Mouse (Mus musculus) kidney, postnatal 0 days (tissue): ENCODE data around the gene Rbm12. TPM values are rescaled to one million over a fixed set of nuclear protein-coding genes. Genes with fewer than 3 reads are reported as not detected.
"Not testable (repeated sequence)": the region's sequence is repeated elsewhere in the genome, so short reads cannot be mapped to it uniquely, and the experiment has no call there.

Experiments
- ATAC-seq: fragments of 200-750 bp; cut with Nextera tagmentation; replicated peaks from 2 replicates; pipeline ENCODE4 v1.8.0; 2017; ENCODE audit warnings: low read depth, moderate number of reproducible peaks, moderate TSS enrichment, moderate library complexity; ENCODE audit not compliant: low FRiP score
- DNase-seq: peaks from one replicate; pipeline ENCODE4 v3.0.0-alpha.2; 2016; ENCODE audit warnings: low spot score
- H3K27ac ChIP-seq: fragments of 300-500 bp; sonication (generic); 2 replicates; pipeline ENCODE4 v1.5.1; 2014; ENCODE audit warnings: mild to moderate bottlenecking
- H3K27me3 ChIP-seq: fragments of 300-500 bp; sonication (generic); 2 replicates; pipeline ENCODE4 v1.6.1; 2014; ENCODE audit warnings: low read length, mixed read lengths; ENCODE audit not compliant: insufficient read depth
- H3K36me3 ChIP-seq: fragments of 300-500 bp; sonication (generic); 2 replicates; pipeline ENCODE4 v1.6.1; 2014; ENCODE audit warnings: low read length, mixed read lengths; ENCODE audit not compliant: insufficient read depth
- H3K4me1 ChIP-seq: fragments of 300-500 bp; sonication (generic); replicated peaks from 2 replicates; pipeline ENCODE4 v1.6.1; 2014; ENCODE audit warnings: antibody characterized with exemption, low read length, mixed read lengths; ENCODE audit not compliant: insufficient read depth
- H3K4me2 ChIP-seq: fragments of 300-500 bp; sonication (generic); 2 replicates; pipeline ENCODE4 v1.6.1; 2014; ENCODE audit warnings: mild to moderate bottlenecking, low read length, moderate library complexity, mixed read lengths
- H3K4me3 ChIP-seq: fragments of 300-500 bp; sonication (generic); replicated peaks from 2 replicates; pipeline ENCODE4 v1.5.1; 2014; ENCODE audit warnings: low read depth, low read length
- H3K9ac ChIP-seq: fragments of 300-500 bp; sonication (generic); 2 replicates; pipeline ENCODE4 v1.6.1; 2014; ENCODE audit warnings: low read depth, low read length
- H3K9me3 ChIP-seq: fragments of 300-500 bp; sonication (generic); replicated peaks from 2 replicates; pipeline ENCODE4 v1.6.1; 2016; ENCODE audit warnings: low read length, inconsistent platforms, mixed read lengths
- CTCF ChIP-seq: IDR thresholded peaks from 2 replicates; pipeline ENCODE4 v1.5.1; 2016; ENCODE audit warnings: antibody characterized with exemption, low read depth, mild to moderate bottlenecking, moderate library complexity
- WGBS: fragments of 180-500 bp; shearing (Covaris S2); extraction: QIAGEN DNeasy Blood & Tissue Kit; methylation state at CpG from one replicate; pipeline ENCODE4 v1.1.7; 2014; 5-methylcytosine and 5-hydroxymethylcytosine counted together
- polyA plus RNA-seq: library from polyadenylated mRNA; unstranded; fragments of >200 nt; fragmentation: Nextera tagmentation; extraction: Ambion mirVana; gene quantifications from 2 replicates; pipeline ENCODE4 v1.2.1, GENCODE M21; 2015

Gene Rbm12
- polyA plus RNA-seq, 1 experiment from 2014 or later, result 17.6 TPM

DNA sequence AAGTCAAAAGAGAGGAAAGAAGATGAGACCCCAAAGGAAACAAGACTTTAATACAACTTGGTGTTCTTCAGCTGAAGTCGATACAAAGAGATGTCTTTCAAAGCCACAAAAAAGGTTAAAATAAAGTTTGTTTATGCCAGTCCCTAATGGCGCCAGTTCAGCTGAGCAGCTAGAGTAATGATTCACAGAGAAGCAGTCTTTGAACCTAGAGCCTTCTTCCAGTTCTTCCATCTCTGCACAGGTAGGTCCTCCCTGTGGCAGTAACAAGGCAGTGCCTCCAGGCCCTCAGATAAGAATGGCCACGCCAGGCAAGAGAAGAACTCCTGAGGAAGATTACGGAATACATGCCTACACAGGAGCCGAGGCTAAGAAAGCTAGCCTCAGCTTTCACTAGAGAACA, 12.0 kb upstream of the Rbm12 start:
- no peak for TF ChIP-seq CTCF
- ATAC-seq (no peak; the same call in 1 of the 2 replicates), DNase-seq (no peak)
- Histone ChIP-seq H3K27ac (no peak overlapping the region), H3K36me3 (0 out of 2 replicates have a peak, but pooled peaks cover 6% of the 10 kb centered on the region), H3K27me3 (no peaks in the 10 kb centered on the region), H3K4me1 (no peaks in the 10 kb centered on the region), H3K4me2 (no peak overlapping the region), H3K4me3 (no peak overlapping the region), H3K9ac (no peak overlapping the region), H3K9me3 (no peaks in the 10 kb centered on the region)
- WGBS, result 89% methylated on average over 5 of the region's 5 CpGs

DNA sequence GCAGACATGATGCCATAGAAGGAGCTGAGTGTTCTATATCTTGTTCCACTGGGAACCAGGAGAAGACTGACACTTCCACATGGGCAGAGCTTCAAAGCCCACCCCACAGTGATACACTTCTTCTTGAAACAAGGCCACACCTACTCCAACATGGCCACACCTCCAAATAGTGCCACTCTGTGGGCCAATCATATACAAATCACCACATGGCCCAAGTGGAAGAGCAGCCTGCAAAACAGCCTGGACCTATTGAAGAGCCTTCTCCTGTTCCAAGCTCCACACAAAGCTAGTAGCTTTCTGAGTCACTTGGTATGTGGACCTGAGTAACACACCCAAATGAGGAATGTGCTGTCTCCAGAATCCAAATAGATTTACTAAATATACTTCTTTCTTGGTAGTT, 7.8 kb upstream of the Rbm12 start:
- ATAC-seq (no peak), DNase-seq (no peak)
- H3K27me3 ChIP-seq, result no peaks in the 10 kb centered on the region
- no peak overlapping the region for H3K4me3 ChIP-seq
- H3K9ac ChIP-seq, result no peak overlapping the region
- no peaks in the 10 kb centered on the region for H3K9me3 ChIP-seq
- TF ChIP-seq CTCF, result no peak
- 0 out of 2 replicates have a peak, but pooled peaks cover 6% of the 10 kb centered on the region for H3K36me3 ChIP-seq
- no peaks in the 10 kb centered on the region for H3K4me1 ChIP-seq
- no peak overlapping the region for H3K27ac ChIP-seq
- no peak overlapping the region for H3K4me2 ChIP-seq

DNA sequence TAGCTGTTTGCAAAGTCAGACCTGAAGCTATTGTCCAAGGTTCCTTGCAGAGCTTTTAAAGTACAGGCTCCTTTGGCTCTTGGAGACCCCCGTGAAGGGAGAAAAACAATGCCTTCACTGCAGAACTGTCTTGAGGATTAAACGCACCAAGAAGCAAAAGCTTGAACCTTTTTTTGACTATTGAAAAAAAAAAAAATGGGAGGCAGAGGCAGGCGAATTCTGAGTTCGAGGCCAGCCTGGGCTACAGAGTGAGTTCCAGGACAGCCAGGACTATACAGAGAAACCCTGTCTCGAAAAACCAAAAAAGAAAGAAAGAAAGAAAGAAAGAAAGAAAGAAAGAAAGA, 274 bp upstream of the Rbm12 start:
- not testable (repeated sequence) for H3K9me3 ChIP-seq, ATAC-seq, H3K36me3 ChIP-seq, DNase-seq, H3K4me1 ChIP-seq, H3K27me3 ChIP-seq
- peak overlapping the region; percentile 75 for H3K4me2 ChIP-seq
- H3K4me3 ChIP-seq, result peak overlapping the region; percentile 99
- 21% methylated on average over 5 of the region's 5 CpGs for WGBS
- peak overlapping the region; percentile 97 for H3K9ac ChIP-seq
- H3K27ac ChIP-seq, result peak overlapping the region; percentile 94

DNA sequence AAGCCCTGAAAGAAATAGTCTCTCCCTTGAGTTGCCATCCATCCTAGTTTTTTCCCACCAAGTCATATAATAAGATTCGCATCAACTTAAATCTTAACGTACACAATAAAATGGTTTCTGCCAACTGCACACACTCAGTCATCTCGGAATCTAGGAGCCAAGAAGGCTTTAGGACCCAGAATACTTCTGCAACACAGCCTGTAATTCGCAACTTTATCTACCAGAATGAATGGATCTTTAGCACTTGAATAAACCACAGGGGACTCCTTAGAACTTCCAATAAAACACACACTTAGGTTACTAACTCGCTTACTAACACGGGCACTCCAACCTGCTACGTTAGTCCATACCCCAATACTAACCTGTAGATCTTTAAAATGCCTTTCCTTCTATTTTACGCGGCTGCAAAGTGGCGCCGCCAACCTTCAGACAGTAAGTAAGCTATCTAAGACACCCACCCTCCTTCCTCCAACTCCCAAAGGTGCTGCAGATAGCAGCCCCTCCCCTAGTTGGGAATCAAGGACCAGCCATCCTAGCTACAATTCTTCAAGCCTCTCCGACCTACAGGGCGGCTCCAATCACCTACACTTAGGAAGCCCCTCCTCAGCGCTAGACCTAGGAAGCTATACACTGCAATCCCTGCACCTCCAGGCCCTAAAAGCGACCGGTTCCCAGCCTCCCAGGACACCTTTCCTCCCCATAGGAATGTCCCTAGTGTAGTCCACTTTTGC, 986 bp downstream of the Rbm12 start:
- peak overlapping the region; percentile 94 for H3K27ac ChIP-seq
- peak overlapping the region; percentile 75 for H3K4me2 ChIP-seq
- H3K36me3 ChIP-seq, result no peaks in the 10 kb centered on the region
- no peaks in the 10 kb centered on the region; the same call in 1 of the 2 replicates for H3K4me1 ChIP-seq
- under 1% methylated on average over 16 of the region's 16 CpGs for WGBS
- peak; percentile 71; the same call in 1 of the 2 replicates for ATAC-seq
- no peaks in the 10 kb centered on the region for H3K9me3 ChIP-seq
- H3K27me3 ChIP-seq, result no peaks in the 10 kb centered on the region
- TF ChIP-seq CTCF, result no peak
- H3K9ac ChIP-seq, result peak overlapping the region; percentile 97
- DNase-seq, result peak; percentile 73
- H3K4me3 ChIP-seq, result peak overlapping the region; percentile 99

DNA sequence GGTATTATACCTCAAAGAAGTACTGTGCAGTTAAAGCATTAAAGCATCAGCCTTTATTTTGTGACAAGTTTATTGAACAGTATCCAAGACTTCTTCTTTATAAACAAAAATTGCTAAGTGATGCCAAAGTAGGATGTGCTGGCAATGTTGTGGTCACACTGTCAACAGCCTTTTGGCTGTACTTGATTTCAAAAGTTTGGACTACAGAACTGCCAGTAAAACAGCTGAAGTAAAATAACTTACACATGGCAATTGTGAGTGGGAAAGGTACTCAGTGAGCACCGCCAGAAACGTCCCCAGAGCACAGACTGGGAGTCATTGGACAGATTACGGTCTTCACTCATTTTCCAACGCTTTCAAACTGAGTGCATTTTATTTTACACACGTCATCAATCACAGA, 19.9 kb downstream of the Rbm12 start:
- Histone ChIP-seq H3K27me3 (no peaks in the 10 kb centered on the region), H3K9ac (no peak overlapping the region), H3K27ac (no peak overlapping the region), H3K9me3 (no peaks in the 10 kb centered on the region), H3K4me2 (no peak overlapping the region), H3K4me3 (no peak overlapping the region), H3K4me1 (no peaks in the 10 kb centered on the region), H3K36me3 (peaks cover 17% of the 10 kb centered on the region)
- 77% methylated on average over 5 of the region's 5 CpGs for WGBS
- ATAC-seq (no peak), DNase-seq (no peak)
- no peak for TF ChIP-seq CTCF

DNA sequence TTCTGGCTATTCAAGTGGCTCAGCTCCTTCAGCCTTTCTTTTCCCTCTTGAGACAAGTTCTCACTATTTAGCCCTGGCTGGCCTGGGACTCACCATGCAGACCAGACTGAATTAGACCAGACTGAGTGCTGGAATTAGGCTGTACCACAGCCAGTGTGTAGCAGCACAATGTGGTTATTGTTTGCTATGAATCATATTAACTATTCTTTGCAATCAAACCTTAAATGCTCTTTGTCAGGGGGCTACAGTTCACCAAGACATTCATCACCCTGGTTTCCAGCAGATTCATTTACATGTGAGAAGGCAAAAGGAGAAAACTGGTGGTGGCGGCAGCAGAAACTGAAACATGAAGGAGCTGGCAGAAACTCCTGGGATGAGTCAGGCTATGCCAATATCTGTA, 22.0 kb downstream of the Rbm12 start:
- H3K9me3 ChIP-seq, result no peaks in the 10 kb centered on the region
- no peaks in the 10 kb centered on the region for H3K4me1 ChIP-seq
- no peak for ATAC-seq
- no peak overlapping the region for H3K4me2 ChIP-seq
- 0 out of 2 replicates have a peak, but pooled peaks cover 3% of the 10 kb centered on the region for H3K36me3 ChIP-seq
- no peak for DNase-seq
- WGBS, result 92% methylated on average over 1 of the region's 1 CpGs
- H3K27me3 ChIP-seq, result no peaks in the 10 kb centered on the region
- no peak overlapping the region for H3K9ac ChIP-seq
- no peak overlapping the region for H3K4me3 ChIP-seq
- H3K27ac ChIP-seq, result no peak overlapping the region
- no peak for TF ChIP-seq CTCF
